Mouse (Mus musculus): ENCODE data around the gene Ccm2l. TPM values are rescaled to one million over a fixed set of nuclear protein-coding genes. Genes with fewer than 3 reads are reported as not detected.
A peak's percentile ranks its signal among the peaks of the same experiment; 100 is the strongest.

The Ccm2l gene
- polyA plus RNA-seq, 1 experiment from 2014 or later, result 1.1 TPM

DNA sequence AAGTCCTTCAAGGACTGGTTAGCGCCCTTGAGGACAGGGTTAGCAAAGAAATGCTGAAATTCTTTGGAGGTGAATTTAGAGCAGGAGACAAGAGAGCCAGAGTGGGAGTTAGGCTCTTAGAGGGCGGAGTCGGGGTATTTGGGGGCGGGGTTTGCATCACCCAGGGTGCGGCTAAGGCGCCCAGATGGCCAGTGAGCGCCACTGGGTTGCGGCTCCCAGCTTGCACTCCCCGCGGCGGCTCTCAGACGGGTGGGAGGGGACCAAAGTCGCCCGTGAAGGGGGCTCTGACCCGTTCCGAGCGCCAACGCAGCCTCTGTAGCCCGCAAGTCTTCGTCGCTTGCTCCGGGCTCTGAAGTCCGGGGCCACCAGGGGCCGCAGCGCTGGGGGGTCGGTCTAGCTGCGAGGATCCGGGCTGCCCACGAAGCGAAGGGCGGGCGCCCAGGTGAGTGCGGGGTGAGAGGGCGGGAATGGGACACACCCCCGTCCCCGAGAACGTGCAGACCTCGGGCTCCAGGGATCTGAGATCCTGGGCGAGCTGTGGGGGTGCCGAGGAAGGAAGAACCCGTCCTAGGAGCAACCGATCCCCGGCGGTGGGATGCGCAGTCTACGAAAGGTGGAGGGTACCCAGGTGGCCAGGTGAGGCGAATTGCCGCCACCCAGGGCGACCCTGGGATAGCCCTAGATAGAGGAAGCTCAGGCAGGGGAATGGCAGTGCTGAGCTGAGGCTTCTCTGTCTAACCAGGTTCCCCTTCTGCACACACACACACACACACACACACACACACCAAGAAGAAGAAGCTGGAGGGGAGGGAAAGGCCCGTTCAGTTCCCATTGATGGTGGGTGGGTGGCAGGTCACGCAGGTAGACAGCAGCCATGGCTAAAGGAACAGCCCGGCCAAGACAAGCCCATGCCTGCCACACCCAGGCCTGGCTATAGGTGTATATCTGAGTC is 42.8 kb downstream of the Ccm2l start, which contains the start of gene Hck:
TSS of gene Hck (plus strand) at position 156 of the 952 bp plus-strand sequence.
- Histone ChIP-seq H3K4me1 (replicated peaks; ENCODE audit: control insufficient read depth, insufficient read depth) (no peaks in the 10 kb centered on the region), H3K36me3 (ENCODE audit: control insufficient read depth, insufficient read depth, low read length) (no peaks in the 10 kb centered on the region), H3K27me3 (ENCODE audit: control insufficient read depth, insufficient read depth, low read length) (no peaks in the 10 kb centered on the region), H3K9me3 (ENCODE audit: control insufficient read depth, low read length) (no peaks in the 10 kb centered on the region), H3K27ac (replicated peaks) (no peak within 1 kb of the TSS), H3K9ac (ENCODE audit: low read length) (peak within 1 kb of the TSS; percentile 38), H3K4me3 (ENCODE audit: low read depth, low read length) (peak within 1 kb of the TSS; percentile 44), H3K4me2 (replicated peaks; ENCODE audit: low read depth) (peak within 1 kb of the TSS; percentile 79)
- ATAC-seq (ENCODE audit: low FRiP score, low TSS enrichment), result peak; percentile 66
- 2% methylated on average over 49 of the region's 52 CpGs for WGBS
- TF ChIP-seq EP300 (optimal IDR thresholded peaks at IDR 0.05) (no peak), CTCF (IDR thresholded peaks at IDR 0.05; ENCODE audit: low read depth) (peak; percentile 13; the same call in 1 of the 2 replicates)
- DNase-seq (ENCODE audit: low spot score), result peak; percentile 68

DNA sequence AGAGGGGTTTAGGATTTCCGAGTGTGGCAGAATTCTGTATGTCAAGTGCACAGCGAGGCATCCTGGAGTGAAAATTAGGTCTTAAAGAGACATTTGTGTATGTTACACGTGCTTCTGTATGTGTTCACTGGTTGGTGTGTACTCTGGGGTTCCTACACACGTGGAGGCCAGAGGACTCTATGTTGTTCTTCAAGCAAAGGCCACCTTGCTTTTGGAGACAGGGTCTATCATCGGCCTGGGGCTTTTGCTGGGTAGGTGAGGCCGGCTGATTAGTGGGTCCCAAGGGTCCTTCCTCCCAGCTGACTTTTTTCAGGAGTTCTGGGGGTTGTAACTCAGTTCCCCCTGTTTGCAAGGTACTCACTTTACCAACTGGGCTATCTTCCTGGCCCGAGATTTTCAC is 43.8 kb downstream of the Ccm2l start:
- Histone ChIP-seq H3K27ac (replicated peaks) (no peak overlapping the region), H3K9me3 (ENCODE audit: control insufficient read depth, low read length) (no peaks in the 10 kb centered on the region), H3K4me2 (replicated peaks; ENCODE audit: low read depth) (no peak overlapping the region), H3K4me1 (replicated peaks; ENCODE audit: control insufficient read depth, insufficient read depth) (no peaks in the 10 kb centered on the region), H3K36me3 (ENCODE audit: control insufficient read depth, insufficient read depth, low read length) (no peaks in the 10 kb centered on the region), H3K4me3 (ENCODE audit: low read depth, low read length) (no peak overlapping the region), H3K9ac (ENCODE audit: low read length) (no peak overlapping the region), H3K27me3 (ENCODE audit: control insufficient read depth, insufficient read depth, low read length) (no peaks in the 10 kb centered on the region)
- ATAC-seq (ENCODE audit: low FRiP score, low TSS enrichment), result no peak
- WGBS, result 70% methylated on average over 7 of the region's 7 CpGs
- no peak for TF ChIP-seq CTCF (IDR thresholded peaks at IDR 0.05; ENCODE audit: low read depth)
- TF ChIP-seq EP300 (optimal IDR thresholded peaks at IDR 0.05), result no peak
- DNase-seq (ENCODE audit: low spot score), result no peak

- Histone ChIP-seq H3K4me1 (replicated peaks; ENCODE audit: control insufficient read depth, insufficient read depth) (no peaks in the 10 kb centered on the region), H3K9me3 (ENCODE audit: control insufficient read depth, low read length) (no peaks in the 10 kb centered on the region), H3K4me3 (ENCODE audit: low read depth, low read length) (no peak overlapping the region), H3K4me2 (replicated peaks; ENCODE audit: low read depth) (no peak overlapping the region), H3K9ac (ENCODE audit: low read length) (no peak overlapping the region), H3K27me3 (ENCODE audit: control insufficient read depth, insufficient read depth, low read length) (no peaks in the 10 kb centered on the region), H3K27ac (replicated peaks) (no peak overlapping the region), H3K36me3 (ENCODE audit: control insufficient read depth, insufficient read depth, low read length) (no peaks in the 10 kb centered on the region)
- TF ChIP-seq EP300 (optimal IDR thresholded peaks at IDR 0.05) (no peak), CTCF (IDR thresholded peaks at IDR 0.05; ENCODE audit: low read depth) (no peak)
- no peak for DNase-seq (ENCODE audit: low spot score)
- WGBS, result 78% methylated on average over 7 of the region's 7 CpGs
- no peak for ATAC-seq (ENCODE audit: low FRiP score, low TSS enrichment)
Observed at GRCm38 (mm10) chr2:153111298-153111697, 45.5 kb downstream of the Ccm2l start.

DNA sequence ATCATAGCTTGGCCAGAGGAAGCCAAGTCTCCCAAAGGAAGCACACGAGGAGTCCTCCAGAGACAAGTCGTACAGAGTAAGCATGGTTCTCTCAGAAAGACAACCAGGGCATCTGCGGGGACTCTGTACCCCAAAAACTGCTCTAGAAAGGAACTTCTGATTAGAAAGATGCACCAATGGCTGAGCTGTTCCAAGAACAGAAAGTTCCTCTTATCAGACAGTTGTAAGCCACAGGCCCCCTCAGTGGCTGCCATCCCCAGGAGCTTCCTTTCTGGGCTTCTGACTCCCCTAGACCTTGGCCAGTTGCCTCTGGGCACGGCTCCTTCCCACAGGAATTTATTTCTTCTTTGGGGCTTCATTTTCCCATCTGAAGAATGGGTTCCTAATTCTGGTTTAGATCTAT is 49.9 kb downstream of the Ccm2l start:
- ATAC-seq (ENCODE audit: low FRiP score, low TSS enrichment) (no peak), DNase-seq (ENCODE audit: low spot score) (no peak)
- H3K4me2 ChIP-seq (replicated peaks; ENCODE audit: low read depth), result no peak overlapping the region
- H3K9ac ChIP-seq (ENCODE audit: low read length), result no peak overlapping the region
- no peaks in the 10 kb centered on the region for H3K27me3 ChIP-seq (ENCODE audit: control insufficient read depth, insufficient read depth, low read length)
- H3K9me3 ChIP-seq (ENCODE audit: control insufficient read depth, low read length), result no peaks in the 10 kb centered on the region
- H3K4me3 ChIP-seq (ENCODE audit: low read depth, low read length), result no peak overlapping the region
- TF ChIP-seq CTCF (IDR thresholded peaks at IDR 0.05; ENCODE audit: low read depth) (no peak), EP300 (optimal IDR thresholded peaks at IDR 0.05) (no peak)
- H3K27ac ChIP-seq (replicated peaks), result no peak overlapping the region
- no peaks in the 10 kb centered on the region for H3K4me1 ChIP-seq (replicated peaks; ENCODE audit: control insufficient read depth, insufficient read depth)
- no peaks in the 10 kb centered on the region for H3K36me3 ChIP-seq (ENCODE audit: control insufficient read depth, insufficient read depth, low read length)
- 72% methylated on average over 4 of the region's 4 CpGs for WGBS

GRCm38 (mm10) chr2:153117051-153117486 is 51.3 kb downstream of the Ccm2l start:
- Histone ChIP-seq H3K27me3 (ENCODE audit: control insufficient read depth, insufficient read depth, low read length) (no peaks in the 10 kb centered on the region), H3K4me2 (replicated peaks; ENCODE audit: low read depth) (no peak overlapping the region), H3K9me3 (ENCODE audit: control insufficient read depth, low read length) (no peaks in the 10 kb centered on the region), H3K4me3 (ENCODE audit: low read depth, low read length) (no peak overlapping the region), H3K27ac (replicated peaks) (no peak overlapping the region), H3K36me3 (ENCODE audit: control insufficient read depth, insufficient read depth, low read length) (no peaks in the 10 kb centered on the region), H3K4me1 (replicated peaks; ENCODE audit: control insufficient read depth, insufficient read depth) (no peaks in the 10 kb centered on the region), H3K9ac (ENCODE audit: low read length) (no peak overlapping the region)
- DNase-seq (ENCODE audit: low spot score) (no peak), ATAC-seq (ENCODE audit: low FRiP score, low TSS enrichment) (no peak)
- TF ChIP-seq CTCF (IDR thresholded peaks at IDR 0.05; ENCODE audit: low read depth) (no peak), EP300 (optimal IDR thresholded peaks at IDR 0.05) (no peak)
- 75% methylated on average over 7 of the region's 7 CpGs for WGBS

DNA sequence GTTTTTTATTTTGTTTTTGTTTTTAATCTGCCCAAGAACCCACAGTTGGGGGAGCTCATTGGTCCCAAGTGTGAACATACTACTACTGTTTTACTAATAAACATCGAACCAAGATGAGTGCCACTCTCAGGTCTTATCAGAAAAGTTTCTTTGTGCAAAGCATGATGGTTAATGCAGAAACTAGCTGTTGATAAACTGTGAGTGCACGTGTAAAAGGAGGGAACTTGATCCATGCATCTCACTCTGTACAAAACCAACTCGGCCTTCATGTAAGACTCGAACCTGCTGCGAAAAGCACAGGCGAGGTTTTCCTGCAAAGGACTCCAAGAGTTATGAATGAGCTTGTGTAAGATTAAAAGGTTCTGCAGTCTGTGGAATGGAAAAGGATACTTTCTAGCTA is 53.7 kb downstream of the Ccm2l start:
- Histone ChIP-seq H3K36me3 (ENCODE audit: control insufficient read depth, insufficient read depth, low read length) (no peaks in the 10 kb centered on the region), H3K27ac (replicated peaks) (no peak overlapping the region), H3K27me3 (ENCODE audit: control insufficient read depth, insufficient read depth, low read length) (no peaks in the 10 kb centered on the region), H3K9me3 (ENCODE audit: control insufficient read depth, low read length) (no peaks in the 10 kb centered on the region), H3K4me3 (ENCODE audit: low read depth, low read length) (no peak overlapping the region), H3K4me1 (replicated peaks; ENCODE audit: control insufficient read depth, insufficient read depth) (no peaks in the 10 kb centered on the region), H3K4me2 (replicated peaks; ENCODE audit: low read depth) (no peak overlapping the region), H3K9ac (ENCODE audit: low read length) (no peak overlapping the region)
- 81% methylated on average over 6 of the region's 6 CpGs for WGBS
- no peak for DNase-seq (ENCODE audit: low spot score)
- TF ChIP-seq CTCF (IDR thresholded peaks at IDR 0.05; ENCODE audit: low read depth) (no peak), EP300 (optimal IDR thresholded peaks at IDR 0.05) (no peak)
- ATAC-seq (ENCODE audit: low FRiP score, low TSS enrichment), result no peak
